Mouse (Mus musculus) inflammation-experienced regulatory T-cells, adult 16 weeks (primary cell): Measurements from ENCODE around the gene Ube2s. TPM values are rescaled to one million over a fixed set of nuclear protein-coding genes. Genes with fewer than 3 reads are reported as not detected.

Experiments
- polyA plus RNA-seq: library from polyadenylated mRNA; unstranded; fragments of 100-300 nt; shearing (Covaris generic); gene quantifications from one replicate; pipeline ENCODE4 v1.2.1, GENCODE M21; 2017

Ube2s gene
- 111 TPM for polyA plus RNA-seq

DNA sequence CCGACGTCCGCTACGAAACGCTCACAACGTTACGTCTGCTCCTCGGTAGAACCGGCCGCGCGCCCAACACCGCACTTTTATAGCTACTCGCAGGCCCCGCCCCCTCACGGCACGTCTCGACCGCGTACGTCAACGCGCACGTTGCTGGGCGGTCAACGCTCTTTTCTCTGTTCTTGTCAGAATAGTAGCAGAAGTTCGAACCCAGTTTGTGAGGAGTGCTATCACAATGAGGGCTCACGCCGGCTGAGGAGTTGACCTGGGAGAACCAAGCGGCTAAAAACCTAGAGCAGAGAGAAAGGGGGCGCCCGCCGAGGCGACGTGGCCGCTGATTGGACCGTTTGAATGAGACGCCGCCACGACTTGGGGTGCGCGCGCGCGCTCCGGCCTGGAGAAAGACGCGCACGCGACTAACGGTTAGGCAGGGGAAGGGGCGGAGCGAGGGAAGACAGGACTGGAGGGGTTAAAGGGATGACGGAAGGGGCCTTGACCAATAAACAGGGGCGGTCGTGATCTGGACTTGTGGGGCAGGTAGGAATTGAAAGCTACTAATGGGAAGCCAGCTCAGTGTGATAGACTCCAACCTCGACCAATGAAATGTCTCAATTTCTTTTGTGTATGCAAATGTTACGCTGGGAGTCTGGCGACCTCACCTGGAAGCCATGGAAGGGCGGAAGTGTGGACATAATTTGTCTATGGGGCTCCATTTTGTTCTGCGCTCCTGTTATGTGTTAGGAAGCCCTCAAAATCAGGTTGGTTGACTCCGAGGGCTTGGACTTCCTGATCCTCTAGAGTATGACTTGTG, at the start of gene Ube2s:
Gene Ube2s, minus strand, starts transcription at position 288 of the 802 bp plus-strand sequence.

DNA sequence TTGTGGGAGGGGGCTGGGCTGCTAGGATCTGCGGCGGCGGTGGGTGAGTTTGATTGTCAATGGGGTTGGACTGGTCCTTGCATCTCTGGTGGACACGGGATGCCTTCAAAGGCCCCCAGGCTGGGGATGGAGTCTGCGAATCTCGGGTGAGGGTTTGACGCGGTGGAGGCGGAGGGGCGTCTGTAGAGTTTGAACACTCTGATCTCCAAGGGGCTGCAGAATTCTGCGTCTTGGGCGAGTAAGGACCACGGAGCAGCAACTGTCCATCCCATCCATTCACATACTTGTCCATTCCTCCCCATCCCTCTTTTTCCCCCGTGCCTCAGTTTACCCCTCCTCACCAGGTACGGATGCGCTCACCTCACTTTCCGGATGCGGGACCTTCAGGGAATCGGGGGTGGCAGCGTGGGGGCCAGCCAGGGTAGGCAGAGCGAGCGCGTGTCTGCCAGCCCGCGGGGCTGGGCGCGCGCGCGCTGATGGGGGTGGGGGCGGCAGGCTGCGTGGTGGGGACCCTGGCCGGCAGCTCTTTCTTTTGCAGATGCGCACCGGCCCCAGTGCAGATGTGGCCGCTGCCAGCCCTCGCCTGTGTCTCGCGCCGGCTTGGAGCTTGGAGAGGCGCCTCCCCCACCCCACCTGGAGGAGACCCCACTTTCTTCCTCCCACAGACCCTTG, 32.0 kb upstream of the Ube2s start, which contains the start of gene Shisa7:
Gene Shisa7, minus strand, starts transcription at position 452 of the 672 bp plus-strand sequence.

DNA sequence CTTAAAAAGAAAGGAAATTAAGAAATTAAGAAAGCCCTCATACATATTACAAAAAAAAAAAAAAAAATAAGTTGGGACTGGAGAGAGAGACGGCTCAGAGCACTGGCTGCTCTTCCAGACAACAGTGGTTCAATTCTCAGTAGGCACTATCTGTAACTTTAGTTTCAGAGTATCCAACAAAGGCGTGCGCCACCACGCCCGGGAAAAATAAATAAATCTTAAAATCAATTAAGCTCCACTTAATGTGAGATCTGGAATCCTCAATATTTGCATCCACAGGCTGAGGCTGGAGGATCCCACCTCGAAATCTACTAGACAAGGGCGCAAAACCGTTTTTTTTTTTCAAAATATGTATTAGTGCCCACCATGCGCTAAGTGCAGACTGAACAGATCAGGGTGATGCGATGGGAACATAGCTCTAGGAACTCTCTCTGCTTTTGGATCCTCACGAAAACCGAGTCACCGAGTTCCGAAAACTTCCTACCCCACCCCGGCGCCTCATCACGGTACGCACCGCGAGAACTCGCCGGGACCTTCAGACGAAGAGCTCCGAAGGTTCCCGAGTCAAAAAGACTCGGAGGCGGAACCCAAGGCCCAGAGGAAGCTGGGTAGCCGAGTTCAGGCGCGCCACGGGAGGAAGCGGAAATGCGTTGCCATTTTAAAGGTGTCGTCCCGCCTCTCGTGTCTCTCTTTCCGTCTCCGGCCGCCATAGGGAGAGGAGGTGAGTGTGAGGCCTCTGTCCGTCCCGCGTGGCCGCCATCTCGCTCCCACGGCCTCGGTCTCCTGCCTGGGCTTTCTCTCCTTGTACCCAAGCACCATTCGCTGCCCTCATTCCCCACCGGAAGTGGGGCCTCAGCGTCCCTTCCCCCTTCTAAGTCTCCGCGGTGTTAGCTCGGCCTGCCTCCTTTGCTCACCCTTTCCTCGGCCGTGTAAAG, 19.8 kb downstream of the Ube2s start, which contains the start of gene Rpl28:
Gene Rpl28, plus strand, starts transcription at position 597 of the 935 bp plus-strand sequence.

DNA sequence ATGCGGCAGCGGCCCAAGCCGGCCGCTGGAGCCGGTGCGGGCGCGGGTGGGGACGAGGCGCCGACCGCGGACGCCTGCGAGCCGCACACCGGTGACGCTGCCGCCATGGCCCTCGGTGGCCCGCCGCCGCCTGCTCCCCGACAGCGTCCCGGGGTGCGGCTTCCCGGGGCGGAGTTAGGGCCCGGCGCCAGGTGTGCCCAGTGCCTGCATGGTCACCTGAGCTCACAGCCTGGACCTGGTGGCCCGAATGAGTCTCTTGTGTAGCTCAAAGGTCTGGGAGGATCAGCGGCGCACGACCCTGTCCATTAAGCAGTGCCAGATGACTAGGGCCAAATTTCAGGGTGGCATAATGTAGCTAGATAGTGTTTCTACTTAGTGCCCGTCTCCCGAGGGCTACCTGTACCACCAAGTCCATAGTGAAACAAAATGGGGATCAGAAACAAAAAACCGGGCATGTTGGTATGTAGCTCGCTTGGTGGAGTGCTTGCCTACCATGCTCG, 22.9 kb downstream of the Ube2s start, which contains the start of gene Tmem238:
Gene Tmem238, minus strand, starts transcription at position 221 of the 500 bp plus-strand sequence.

DNA sequence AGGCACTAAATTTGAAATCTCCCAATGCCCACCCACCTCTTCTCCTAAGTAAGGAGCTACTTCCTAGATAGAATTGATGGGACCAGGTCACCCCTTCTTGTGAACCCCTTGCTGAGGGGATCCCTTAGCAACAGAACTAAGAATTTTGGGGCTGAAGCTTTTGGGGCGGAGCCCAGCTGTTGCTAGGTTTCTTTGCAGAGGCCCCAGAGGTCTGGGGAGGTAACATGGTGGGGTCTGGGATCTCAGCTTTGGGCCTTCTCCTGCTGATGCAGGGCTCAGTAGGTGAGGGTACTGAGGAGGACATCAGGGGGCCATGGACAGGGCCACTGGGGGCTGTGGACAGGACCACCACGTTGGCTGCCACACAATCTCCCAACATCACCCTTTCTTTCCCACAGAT, 29.6 kb downstream of the Ube2s start, which contains the start of the genes Il11 and Tmem190:
Gene Il11, minus strand, starts transcription at position 101 of the 400 bp plus-strand sequence.
Gene Tmem190, plus strand, starts transcription at position 179 of the 400 bp plus-strand sequence.

DNA sequence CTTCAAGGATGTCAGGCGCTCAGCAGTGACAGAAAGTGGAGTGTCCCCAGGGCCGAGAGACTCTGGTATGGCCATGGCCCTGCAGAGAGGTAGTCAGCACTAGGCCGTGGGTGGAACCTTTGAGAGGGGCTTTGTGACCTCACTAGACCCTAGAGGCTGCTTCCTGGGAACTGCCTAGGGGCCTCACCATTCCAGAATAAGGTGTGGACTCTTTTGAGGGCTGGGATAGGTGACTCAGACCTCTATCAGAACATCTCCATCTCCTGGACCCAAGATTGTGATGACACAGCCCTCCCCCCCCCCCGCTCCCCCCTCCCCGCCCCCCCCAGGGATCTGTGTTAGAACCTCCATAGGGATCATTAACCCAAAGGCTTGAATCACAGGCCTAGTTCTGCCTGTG, 41.2 kb downstream of the Ube2s start, which contains the start of gene Fam71e2:
Gene Fam71e2, minus strand, starts transcription at position 101 of the 400 bp plus-strand sequence.

DNA sequence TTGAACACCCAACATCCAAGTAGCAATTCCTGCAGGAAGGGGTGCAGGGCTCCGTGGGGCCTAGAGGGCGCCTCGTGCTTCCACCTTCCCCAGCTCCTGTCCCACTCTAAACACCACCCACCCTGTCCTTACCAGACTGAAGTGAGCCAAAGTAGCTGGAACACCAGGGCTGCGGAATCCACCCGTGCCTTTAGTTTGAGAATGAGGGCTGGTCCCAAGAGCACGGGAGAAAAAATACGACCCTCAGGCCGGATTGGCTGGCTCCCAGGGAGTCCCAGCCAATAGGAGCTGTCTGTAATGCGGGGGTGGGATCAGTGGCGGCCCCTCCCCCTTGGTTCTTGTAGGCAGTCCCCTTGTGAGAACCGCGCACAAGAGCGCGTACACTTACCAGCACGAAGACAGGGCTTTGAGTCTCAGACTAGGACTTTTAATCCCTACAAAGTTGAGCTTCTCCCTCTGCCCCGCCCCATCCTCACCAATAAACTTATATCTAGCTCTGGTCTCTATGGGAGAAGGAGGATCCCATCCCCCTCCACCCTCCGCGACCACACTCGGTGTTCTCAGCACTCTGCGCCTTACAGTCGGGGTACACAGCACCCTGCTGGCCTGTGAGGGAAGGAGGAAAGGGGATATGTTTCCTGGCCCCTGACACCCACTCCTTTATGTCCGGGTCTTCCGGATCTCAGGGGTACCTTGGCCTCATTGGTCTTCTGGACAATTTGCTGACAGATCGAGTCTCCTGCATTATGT, 59.4 kb downstream of the Ube2s start, which contains the start of gene Cox6b2:
Gene Cox6b2, minus strand, starts transcription at position 274 of the 750 bp plus-strand sequence.

Other genes with a start within 250 kb of the Ube2s start
- gene Ptprh, start 208.5 kb downstream of the Ube2s start, polyA plus RNA-seq, result not detected
- 4.2 TPM for gene Tmem86b, start 181.2 kb downstream of the Ube2s start, polyA plus RNA-seq
- gene Ppp6r1, start 153.6 kb downstream of the Ube2s start, polyA plus RNA-seq, result 33.7 TPM
- gene Hspbp1, start 127.5 kb downstream of the Ube2s start, polyA plus RNA-seq, result 79.2 TPM
- gene Brsk1, start 122.0 kb downstream of the Ube2s start, polyA plus RNA-seq, result 0.59 TPM
- gene Tmem150b, start 87.3 kb downstream of the Ube2s start, polyA plus RNA-seq, result 0.13 TPM
- 52.5 TPM for gene Kmt5c, start 72.5 kb downstream of the Ube2s start, polyA plus RNA-seq
- gene Cox6b2, start 59.5 kb downstream of the Ube2s start, polyA plus RNA-seq, result 3.0 TPM
- not detected for gene Fam71e2, start 41.3 kb downstream of the Ube2s start, polyA plus RNA-seq
- gene Il11, start 29.7 kb downstream of the Ube2s start, polyA plus RNA-seq, result not detected
- gene Tmem190, start 29.7 kb downstream of the Ube2s start, polyA plus RNA-seq, result not detected
- gene Tmem238, start 22.9 kb downstream of the Ube2s start, polyA plus RNA-seq, result 0.45 TPM
- gene Rpl28, start 19.7 kb downstream of the Ube2s start, polyA plus RNA-seq, result 275 TPM
- not detected for gene Shisa7, start 32.1 kb upstream of the Ube2s start, polyA plus RNA-seq
- gene Isoc2b, start 57.7 kb upstream of the Ube2s start, polyA plus RNA-seq, result 46.1 TPM
- 0.68 TPM for gene Isoc2a, start 64.6 kb upstream of the Ube2s start, polyA plus RNA-seq
- not detected for gene Gm36210, start 93.9 kb upstream of the Ube2s start, polyA plus RNA-seq
- gene Zfp628, start 102.6 kb upstream of the Ube2s start, polyA plus RNA-seq, result 0.94 TPM
- 1.9 TPM for gene Nat14, start 109.4 kb upstream of the Ube2s start, polyA plus RNA-seq
- gene Ssc5d, start 113.2 kb upstream of the Ube2s start, polyA plus RNA-seq, result not detected
- 0.17 TPM for gene Sbk2, start 151.8 kb upstream of the Ube2s start, polyA plus RNA-seq
- gene Sbk3, start 158.6 kb upstream of the Ube2s start, polyA plus RNA-seq, result not detected
- gene Zfp579, start 183.6 kb upstream of the Ube2s start, polyA plus RNA-seq, result 17.6 TPM
- gene Zfp524, start 201.8 kb upstream of the Ube2s start, polyA plus RNA-seq, result 36.2 TPM
- 45.0 TPM for gene Fiz1, start 202.1 kb upstream of the Ube2s start, polyA plus RNA-seq
- gene Gm44973, start 202.9 kb upstream of the Ube2s start, polyA plus RNA-seq, result 10.5 TPM
- 12.2 TPM for gene Zfp865, start 207.8 kb upstream of the Ube2s start, polyA plus RNA-seq
- not detected for gene Ccdc106, start 208.0 kb upstream of the Ube2s start, polyA plus RNA-seq
- gene 4632433K11Rik, start 221.5 kb upstream of the Ube2s start, polyA plus RNA-seq, result not detected
- gene Zfp784, start 225.9 kb upstream of the Ube2s start, polyA plus RNA-seq, result 4.6 TPM
- 2.0 TPM for gene Zfp580, start 238.9 kb upstream of the Ube2s start, polyA plus RNA-seq
- 109 TPM for gene U2af2, start 249.6 kb upstream of the Ube2s start, polyA plus RNA-seq